Mouse (Mus musculus) monocyte, adult 5-6 weeks (primary cell): ENCODE results near the gene Bmp7. TPM values are rescaled to one million over a fixed set of nuclear protein-coding genes. Genes with fewer than 3 reads are reported as not detected.

ENCODE experiments used
- ATAC-seq: fragments of 153-309, 156-312 bp; replicated peaks from 2 replicates; pipeline ENCODE4 v1.8.0; 2017; ENCODE audit warnings: mild to moderate bottlenecking; ENCODE audit not compliant: low TSS enrichment, insufficient number of reproducible peaks, severe bottlenecking, poor library complexity, low FRiP score
- total RNA-seq: library from RNA; stranded (forward); fragments of 200-1000, 200-491, 200-594 nt; gene quantifications from 3 replicates; pipeline ENCODE4 v1.2.3, GENCODE M21; 2017

Gene Bmp7
- total RNA-seq, 1 experiment from 2014 or later: 0.38 TPM

GRCm38 (mm10) chr2:172924961-172925360 is 15.2 kb downstream of the Bmp7 start:
- no peak for ATAC-seq

DNA sequence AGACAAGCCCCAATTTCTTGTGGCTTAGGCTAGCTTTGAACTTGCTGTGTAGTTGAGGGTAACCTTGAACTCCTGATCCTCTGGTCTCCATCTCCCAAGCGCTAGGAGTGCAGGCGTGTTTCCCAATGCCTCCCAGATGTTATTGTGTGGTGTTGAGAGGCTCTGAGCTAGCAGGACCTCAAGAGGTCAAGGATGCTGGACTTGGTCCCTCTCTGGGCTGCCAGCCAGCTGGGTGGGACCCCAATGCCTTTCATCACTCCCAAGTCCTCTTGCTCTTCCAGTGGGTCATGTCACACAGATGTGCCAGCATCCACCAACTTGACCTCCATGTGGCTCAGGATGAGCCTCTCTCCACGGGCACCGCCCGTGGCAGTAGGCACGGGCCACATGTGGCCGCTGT is 16.9 kb downstream of the Bmp7 start:
- ATAC-seq: no peak

DNA sequence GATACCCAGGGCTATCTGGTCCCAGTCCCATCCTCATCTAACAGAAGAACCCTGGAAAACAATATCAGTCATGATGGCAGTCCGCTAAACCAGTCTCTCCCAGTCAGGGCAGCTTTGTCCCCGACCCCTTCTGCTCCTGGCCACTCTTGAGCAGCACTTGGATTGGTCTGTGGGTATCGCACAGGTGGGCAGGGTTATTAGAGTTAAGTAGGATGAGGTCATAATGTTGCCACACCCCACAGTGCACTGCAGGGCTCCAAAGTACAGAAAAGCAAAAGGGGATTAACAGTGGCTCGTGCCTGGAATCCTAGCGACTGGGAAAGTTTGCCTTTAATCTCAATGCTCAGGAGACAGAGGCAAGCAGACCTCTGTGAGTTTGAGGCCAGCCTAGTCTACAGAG is 17.5 kb downstream of the Bmp7 start:
- ATAC-seq: no peak

DNA sequence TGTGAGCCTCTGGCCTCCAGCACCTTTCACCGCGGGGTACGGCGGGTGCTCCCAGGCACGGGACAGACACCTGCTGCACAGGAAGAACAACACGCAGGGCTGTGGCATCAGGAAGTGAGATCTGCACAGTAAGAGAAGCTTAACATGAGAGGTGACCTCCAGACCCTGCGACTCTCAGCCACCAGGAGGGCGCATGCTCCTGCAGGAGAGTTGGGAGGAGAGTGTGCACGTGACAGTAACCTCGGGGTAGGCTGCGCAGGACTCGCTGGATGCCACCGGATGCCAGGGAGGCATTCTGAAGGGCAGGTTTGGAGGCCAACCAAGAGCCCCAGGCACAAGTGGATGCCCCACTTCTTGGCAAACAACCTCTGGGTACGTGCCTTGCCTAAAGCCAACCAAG is 26.1 kb downstream of the Bmp7 start:
- ATAC-seq: no peak

GRCm38 (mm10) chr2:172911715-172912114 is 28.4 kb downstream of the Bmp7 start:
- no peak for ATAC-seq

- ATAC-seq: no peak
Observed at GRCm38 (mm10) chr2:172911157-172911556, 29.0 kb downstream of the Bmp7 start.

- no peak for ATAC-seq
Observed at GRCm38 (mm10) chr2:172909463-172909862, 30.7 kb downstream of the Bmp7 start.

- no peak for ATAC-seq
Observed at GRCm38 (mm10) chr2:172906146-172906545, 34.0 kb downstream of the Bmp7 start.

- ATAC-seq: no peak
Observed at GRCm38 (mm10) chr2:172905057-172905456, 35.1 kb downstream of the Bmp7 start.

DNA sequence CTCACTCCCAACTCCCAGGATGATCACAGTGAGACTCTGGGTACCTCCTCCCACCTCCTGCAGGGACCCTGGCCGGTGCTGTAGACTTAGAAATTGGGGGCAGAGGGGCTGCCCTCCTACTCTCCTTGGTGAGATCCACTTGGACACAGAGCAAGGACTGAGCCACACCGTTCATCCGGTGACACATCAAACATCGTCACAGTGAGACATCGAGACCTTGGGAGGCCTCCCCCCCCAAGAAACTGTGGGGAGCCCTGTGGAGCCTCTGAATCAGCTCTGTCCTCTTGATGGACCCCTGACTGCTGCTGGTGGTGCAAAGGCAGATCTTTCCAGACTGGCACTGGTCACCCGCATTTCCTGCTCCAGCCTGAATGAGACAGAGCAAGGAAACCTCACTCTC is 35.5 kb downstream of the Bmp7 start:
- no peak for ATAC-seq

GRCm38 (mm10) chr2:172903523-172903922 is 36.6 kb downstream of the Bmp7 start:
- ATAC-seq: no peak

DNA sequence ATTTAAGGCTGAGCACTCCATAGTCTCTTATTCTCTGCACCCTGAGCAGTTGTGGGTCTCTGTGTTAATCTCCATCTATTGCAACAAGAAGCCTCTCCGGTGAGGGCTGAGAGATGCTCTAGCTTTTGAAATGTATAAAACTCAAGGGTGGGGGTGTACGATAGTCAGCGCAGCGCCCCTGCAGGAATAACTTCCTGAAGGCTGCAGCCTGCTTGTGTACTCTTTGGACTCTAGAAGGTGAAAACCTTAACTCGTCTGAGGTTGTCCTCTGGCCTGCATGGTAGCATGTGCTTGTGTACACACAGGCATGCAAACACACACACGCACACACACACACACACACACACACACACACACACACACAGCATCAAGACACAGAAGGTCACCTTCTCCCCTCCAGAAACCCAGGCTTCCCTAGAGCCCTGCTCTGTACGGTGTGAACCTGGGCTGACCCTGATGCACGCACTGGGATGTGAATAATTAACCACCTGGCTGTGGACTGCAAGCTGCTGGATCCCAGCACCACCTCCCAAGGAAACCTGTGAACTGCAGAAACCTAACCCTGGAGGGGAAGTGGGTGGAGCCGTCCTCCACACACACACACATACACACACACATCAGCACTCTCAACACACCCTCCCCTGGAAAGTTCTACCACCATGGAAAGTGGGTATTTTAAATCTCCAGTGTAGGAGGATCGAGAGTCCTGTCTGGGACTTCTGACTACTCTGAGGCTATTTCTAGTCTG is 39.0 kb downstream of the Bmp7 start:
- ATAC-seq: no peak

DNA sequence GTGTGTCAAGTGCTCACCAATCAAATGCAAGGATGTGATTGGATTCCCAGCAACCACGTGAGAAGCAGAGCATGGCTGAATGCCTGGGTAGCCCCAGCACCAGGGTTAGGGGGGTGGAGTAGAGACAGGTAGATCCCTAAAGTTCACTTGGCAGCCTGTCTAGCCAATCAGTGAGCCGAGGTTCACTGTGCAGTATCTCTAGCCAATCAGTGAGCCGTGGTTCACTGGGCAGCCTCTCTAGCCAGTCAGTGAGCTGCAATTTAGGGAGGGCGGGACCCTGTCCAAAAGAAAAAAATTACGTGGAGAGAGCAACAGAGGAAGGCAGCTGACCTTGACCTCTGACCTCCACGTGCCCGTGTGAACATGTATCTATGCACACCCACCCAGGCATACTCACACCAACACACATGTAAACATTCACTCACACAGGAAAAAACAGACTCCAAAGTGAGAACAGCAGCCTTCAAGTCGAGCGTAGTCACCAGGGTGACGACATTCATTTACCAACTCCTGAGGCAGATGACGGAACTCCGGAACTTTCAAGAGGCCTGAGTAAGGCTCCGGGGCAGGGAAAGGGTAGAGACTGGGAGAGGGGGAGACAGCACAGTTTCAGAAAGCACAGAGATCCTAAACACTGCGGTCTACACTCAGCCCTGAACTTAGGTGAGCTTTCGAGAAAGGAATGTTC is 50.2 kb downstream of the Bmp7 start:
- no peak for ATAC-seq

DNA sequence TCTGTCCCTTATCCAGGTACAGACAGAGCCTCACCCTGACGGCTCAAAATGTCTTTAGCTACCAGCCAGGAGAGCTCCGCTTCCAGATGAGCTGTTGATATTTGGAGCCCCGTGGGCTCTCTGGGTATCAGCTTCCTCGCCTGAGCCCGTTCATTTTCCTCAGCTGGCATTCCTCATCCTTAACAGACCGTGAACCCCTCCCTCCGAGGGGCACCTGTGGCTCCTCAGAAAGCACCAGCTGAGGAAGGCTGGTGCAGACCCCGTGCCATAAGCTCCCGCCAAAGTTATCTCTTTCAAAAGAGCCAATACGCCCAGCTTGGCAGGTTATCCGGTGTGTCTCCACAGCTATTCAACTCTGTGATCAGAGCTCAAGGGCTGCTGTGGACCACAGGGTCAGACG is 50.9 kb downstream of the Bmp7 start:
- ATAC-seq: no peak

GRCm38 (mm10) chr2:172888147-172888546 is 52.0 kb downstream of the Bmp7 start:
- ATAC-seq: no peak

GRCm38 (mm10) chr2:172885861-172886260 is 54.3 kb downstream of the Bmp7 start:
- no peak for ATAC-seq

DNA sequence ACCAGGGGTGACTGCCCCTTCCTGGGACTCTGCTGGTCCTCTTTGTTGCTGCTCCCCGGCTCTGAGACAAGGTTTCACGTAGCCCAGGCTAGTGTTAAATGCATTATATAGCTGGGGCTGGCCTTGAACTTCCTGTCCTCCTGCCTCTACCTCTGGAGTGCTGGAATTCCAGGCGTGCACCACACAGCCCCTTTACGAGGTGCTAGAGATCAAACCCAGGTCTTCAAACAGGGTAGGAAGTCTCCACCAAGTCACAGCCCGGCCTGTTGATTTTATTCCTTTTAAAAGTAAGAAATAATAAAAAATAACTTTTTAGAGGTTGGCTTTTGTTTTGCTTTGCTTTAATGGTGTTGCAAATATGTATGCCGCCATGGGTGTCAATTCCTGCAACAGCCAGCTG is 55.5 kb downstream of the Bmp7 start:
- no peak for ATAC-seq

DNA sequence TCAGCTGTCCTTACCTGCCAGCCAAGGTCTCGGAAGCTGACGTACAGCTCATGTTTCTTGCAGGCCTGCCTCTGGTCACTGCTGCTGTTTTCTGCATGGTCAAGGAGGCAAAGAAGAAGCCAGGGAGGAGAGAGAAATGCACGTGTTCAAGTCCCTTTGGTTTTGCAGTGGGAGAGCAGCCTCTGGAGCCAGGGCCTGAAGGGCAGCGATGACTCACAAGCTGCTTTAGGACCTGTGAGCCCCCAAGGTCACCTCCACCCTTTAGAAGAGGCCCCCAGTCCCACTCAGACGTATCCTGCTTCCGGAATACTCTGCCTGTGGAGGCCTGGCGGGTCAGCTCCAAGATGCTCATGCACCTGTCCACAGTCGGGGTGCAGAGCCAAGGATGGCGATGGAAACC is 64.9 kb downstream of the Bmp7 start:
- no peak for ATAC-seq

DNA sequence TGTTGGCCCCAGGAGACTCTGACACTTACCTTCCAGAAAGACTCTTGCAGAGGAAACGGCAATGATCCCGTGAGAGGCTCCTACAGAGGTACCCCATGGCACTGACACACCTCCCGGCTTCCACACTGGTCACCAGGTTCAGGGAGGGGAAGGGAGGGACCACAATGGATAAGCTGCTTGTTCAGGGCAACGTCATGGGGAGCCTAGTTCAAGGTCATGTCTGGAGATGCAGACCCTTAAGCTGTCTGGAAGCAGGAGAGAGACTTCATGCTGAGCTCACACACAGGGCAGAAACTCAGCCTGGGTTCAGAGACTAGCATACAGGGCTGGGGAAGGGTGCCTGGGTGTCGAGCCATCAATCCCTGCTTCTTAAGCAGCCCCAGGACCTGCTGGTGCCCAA is 73.8 kb downstream of the Bmp7 start:
- no peak for ATAC-seq

DNA sequence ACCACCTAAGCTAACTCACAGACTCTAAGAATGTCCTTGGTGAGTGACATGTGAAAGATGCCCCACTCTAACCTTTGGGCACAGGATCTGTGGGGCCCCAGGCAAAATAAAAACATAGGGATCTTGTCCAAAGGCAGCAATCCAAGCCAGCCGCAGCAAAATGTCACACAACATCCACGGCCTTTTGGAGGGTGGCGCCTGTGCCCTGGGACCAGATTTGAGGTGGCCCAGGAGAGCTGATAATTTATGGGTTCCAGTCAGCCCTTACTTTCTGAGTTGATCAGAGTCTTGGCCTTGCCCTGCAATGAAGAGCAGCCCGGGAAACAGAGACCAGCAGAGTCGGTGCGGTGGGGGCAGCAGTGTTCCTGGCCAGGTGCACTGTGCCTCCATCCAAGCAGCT is 75.0 kb downstream of the Bmp7 start:
- no peak for ATAC-seq
